Mouse (Mus musculus): ENCODE results near the gene Tmem62.
"Not testable (repeated sequence)": the region's sequence is repeated elsewhere in the genome, so short reads cannot be mapped to it uniquely, and the experiment has no call there.

The Tmem62 gene

DNA sequence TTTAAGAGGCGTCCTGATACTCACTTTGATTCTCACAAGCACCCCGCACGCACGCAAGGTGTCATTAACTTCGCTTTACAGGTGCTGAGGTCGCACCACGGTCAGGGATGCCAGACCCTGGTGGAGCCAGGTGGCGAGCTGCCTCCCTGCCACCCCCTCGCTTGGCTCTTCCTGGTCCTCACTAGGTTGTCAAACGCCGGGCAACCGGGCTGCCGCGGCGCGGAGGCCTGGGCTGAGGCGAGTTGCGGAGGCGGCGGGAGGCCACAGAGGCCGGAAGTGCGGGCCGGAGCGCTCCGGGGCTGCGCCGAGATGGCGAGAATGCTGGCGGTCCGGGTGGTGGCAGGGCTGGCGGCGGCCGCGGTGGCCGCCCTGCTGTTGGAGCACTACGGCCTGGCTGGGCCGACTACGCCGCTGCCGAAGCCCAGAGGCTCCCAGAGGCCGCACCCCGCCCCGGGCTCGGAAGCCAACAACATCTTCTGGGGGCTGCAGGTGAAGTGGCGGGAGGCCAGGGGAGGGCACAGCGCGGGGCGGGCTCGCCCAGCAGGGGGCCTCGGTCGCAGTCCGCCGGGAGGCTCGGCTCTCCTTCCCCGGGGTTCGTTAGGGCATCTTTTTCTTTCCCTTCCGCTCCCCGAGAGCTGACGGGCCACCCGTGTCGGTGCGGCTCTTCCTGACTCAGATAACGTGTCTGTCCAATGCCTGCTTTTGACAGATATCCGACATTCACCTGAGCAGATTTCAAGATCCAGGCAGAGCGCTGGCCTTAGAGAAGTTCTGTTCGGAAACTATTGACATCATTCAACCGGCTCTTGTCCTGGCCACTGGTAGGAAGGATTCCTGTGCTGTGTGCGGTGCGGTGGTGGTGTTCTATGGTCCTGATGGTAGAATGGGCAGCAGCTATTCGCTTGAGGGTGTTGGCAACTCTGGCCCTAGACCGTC lies at the start of gene Tmem62:
Gene Tmem62, plus strand, starts transcription at position 28 of the 936 bp plus-strand sequence.
- DNase-seq (ENCODE audit: low spot score in 2 of 2), result peak; percentile 18 to 56

DNA sequence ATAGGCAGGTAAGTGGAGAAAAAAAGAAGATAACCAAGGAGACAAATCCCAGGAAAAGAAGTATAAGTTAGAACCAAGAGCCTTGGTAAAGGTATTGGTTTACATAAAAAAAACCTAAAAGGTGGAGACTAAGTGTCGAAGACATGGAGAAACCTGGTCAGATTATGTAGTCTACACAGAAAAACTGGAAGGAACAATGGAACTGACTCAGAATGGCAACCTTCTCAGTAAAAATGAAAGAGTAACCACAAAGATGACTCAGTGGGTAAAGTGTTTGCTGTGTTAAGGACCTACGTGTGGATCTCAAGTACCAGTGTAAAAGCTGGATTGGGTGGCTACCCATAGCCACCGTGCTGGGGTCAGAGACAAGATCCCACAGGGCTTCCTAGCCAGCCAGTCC lies 43.8 kb upstream of the Tmem62 start:
- DNase-seq (ENCODE audit: low spot score in 2 of 2), result no peak

DNA sequence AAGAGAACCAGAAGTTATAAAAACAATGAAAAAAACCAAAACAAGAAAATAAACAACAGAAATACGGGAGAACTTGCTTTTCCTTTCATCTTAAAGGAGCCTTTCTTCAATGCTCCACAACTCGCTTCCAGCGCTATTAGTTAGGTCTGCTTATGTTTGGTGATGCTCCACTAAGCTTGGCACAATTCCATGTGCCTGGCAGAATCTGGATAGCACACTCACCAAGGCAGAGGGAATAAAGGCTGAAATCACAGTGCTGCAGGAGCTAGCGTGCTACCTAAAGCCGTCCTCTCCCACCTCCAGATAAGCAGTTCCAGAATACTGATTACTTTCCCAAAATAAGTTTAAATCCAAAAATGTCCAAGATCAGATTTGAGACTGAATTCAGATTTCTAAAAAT lies 25.6 kb upstream of the Tmem62 start:
- no peak for DNase-seq (ENCODE audit: low spot score in 2 of 2)

DNA sequence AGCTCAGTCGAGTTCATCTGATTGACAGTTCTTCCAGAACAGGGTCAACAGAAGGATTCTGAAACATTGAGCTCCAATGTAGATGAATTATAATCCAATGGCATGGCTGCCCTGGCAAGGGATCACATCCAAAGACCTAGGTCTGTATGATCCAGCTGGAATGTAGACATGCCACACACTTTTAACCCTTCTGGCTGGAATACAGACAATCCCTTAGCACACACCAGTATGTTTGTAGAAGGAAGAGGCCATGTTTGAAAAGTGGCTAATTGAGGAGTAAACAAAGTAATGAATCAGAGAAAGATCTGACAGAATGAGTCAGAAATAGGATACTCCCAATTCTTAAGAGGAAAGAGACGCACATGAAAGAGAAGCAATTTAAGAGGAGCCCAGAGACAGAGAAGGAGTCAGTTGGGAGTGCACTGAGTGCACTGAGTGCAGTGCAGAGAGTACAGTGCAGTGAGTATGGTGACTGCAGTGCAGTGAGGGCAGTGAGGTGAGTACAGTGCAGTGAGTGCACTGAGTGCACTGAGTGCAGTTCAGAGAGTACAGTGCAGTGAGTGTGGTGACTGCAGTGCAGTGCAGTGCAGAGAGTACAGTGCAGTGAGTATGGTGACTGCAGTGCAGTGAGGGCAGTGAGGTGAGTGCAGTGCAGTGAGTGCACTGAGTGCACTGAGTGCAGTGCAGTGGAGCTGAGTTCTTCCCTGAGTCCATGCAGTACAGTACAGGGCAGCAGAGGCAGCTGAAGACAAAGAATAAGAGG lies 24.5 kb upstream of the Tmem62 start:
- no peak for DNase-seq (ENCODE audit: low spot score in 2 of 2)

DNA sequence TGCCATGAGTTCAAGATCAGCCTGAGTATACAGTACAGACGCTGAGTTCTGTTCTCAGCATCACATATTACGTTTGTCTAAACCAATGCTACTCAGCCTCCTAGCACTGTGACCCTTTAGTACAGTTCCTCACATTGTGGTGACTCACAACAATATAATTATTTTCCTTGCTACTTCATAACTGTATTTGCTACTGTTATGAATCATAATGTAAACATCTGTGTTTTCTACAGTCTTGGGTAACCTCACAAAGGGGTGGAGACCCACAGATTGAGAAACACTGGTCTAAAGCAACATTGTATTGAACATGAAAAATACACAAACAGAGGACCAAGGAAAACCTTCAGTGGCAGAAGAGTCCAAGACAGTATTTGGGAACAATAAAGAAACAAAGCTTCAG lies 17.5 kb upstream of the Tmem62 start:
- DNase-seq (ENCODE audit: low spot score in 2 of 2), result no peak

DNA sequence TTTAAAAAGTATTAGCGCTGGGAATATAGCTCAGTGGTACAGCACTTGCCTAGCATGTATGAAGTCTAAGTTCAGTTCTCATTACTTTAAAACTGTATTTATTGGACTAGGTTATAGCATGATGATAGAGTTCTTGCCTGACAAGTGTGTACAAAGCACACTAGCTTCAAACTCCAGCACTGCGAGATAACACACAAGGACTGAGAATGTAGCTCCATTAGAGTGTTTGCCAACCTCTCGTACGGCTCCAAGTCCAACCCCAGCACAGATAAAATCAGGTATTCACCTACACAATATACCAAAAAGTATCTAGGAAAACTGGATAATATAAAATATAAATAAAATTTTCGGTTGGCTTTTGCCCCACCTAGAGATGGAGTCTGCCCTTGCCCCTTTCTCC lies 17.0 kb upstream of the Tmem62 start:
- DNase-seq (ENCODE audit: low spot score in 2 of 2), result no peak

DNA sequence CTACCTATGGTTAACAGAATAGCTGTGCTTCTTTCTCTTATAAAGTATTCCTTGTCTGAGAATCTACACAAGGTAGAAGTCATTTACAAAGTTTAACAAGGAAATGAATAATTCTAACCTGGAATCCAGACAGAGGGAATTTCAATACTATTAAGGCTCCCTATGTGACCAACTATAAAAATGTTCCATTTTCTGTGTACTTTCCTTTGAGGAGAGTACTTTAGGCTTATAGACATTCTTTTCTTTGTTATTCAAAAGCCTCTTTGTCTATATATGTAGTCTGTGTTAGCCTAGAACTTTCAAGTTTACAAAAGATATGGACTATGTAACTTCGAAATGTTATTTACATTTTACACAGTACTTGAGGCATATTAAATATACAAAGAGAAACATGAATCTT lies 16.6 kb upstream of the Tmem62 start:
- DNase-seq (ENCODE audit: low spot score in 2 of 2), result no peak

DNA sequence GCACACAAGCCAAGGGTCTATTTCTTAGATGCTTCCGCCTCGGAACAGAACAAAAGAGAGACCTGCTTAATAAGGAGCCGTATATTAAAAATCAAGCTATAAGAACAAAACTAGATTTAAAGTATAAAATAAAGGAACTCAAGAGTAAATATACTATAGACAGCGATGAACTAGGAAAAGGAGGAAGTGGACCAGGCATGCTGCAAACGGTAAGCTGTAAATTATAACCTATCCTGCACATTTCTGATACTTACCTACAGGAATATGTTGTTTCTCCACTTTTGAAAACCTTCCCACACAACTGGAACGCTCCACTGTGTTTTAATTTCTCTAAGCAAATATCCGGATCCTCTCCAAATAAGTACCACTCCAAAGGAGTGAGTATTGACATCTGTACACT lies 13.7 kb upstream of the Tmem62 start:
- no peak for DNase-seq (ENCODE audit: low spot score in 2 of 2)

DNA sequence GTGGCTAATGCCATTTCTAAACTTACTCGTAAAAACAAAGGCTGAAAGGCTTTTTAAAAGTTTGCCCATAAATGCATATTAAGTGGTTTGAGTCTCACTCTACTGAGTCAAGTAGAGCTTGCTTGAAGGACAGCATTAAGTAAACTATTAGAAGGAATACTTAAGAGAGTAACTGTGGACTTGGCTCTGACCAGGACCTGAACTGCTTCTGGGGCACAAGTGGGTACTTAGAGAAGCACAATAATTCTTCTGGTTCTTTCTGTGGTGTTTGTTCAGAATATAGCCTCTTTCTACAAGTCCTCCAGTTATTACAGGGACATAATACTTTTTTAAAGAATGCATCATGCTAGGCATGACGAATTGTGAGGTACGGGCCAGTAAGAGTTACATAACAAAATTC lies 11.3 kb upstream of the Tmem62 start:
- DNase-seq (ENCODE audit: low spot score in 2 of 2), result no peak

DNA sequence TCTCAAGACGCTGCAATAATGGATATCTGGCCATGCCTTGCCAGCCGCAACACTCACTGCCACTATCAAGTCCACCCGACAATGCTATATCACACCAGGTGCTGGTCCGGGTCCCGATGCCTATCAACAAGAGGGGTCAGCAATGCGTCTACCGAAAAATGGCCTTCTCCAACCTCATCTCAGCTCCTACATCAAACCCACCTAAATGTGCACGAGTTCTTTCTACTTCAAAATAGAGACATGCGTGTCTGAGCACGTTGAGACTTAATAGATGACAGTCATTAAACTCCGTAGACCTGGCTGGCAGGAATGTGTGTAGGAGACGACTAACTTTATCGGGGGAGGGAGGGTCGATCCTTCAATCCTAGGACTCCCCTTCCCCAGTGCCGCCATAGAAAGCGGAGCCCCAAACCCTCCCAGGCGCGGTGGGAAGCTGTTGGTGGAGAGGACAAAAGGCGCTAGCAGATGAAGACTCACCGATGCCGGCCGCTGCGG lies 6.7 kb upstream of the Tmem62 start:
- peak in 1 of 2 experiments; percentile 16 for DNase-seq (ENCODE audit: low spot score in 2 of 2)

DNA sequence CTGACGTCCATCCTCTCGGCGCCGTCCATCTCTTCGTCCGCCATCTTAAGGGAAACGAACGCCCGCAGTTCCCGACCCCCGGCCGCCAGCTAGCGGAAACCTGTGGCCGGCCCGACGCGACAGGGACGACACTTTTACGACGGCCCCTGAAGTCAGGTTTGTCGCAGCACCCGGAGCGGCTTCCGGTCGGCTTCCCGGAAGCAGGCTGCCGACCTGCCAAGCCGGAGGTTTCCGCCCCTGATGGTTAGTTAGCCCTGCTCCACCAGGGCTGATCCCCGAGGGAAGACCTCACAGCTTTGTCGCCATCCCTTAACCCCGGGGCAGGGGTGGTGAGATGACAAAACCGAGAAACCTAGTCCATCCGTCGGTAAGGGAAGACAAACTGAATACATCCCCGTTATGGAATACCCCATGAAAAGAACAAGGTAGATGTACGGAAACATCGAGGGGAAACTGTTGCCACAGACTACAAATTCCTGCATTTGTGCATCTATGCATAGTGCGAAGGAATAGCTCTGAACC lies 6.2 kb upstream of the Tmem62 start, which contains the start of gene Ubr1:
Gene Ubr1, minus strand, starts transcription at position 157 of the 522 bp plus-strand sequence.
- DNase-seq (ENCODE audit: low spot score in 2 of 2), result peak; percentile 75 to 84

DNA sequence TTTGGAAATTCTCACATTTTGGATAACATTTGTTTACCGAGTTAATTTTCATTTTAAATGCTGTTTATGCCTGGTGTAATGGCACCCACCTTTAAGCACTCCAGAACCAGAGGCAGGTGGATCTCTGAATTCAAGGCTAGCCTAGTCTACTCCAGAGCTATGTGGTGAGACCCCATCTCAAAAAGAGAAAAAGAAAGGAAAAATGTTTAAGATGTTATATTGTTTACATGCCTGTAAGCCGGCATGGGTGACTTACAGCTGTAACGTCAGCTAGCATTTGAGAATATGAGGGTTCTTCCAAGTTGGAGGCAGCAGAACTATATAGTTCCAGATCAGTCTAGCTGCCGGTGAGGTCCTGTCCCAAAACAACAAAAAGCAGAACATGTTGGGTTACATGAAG lies 5.1 kb upstream of the Tmem62 start:
- DNase-seq (ENCODE audit: low spot score in 2 of 2), result no peak

DNA sequence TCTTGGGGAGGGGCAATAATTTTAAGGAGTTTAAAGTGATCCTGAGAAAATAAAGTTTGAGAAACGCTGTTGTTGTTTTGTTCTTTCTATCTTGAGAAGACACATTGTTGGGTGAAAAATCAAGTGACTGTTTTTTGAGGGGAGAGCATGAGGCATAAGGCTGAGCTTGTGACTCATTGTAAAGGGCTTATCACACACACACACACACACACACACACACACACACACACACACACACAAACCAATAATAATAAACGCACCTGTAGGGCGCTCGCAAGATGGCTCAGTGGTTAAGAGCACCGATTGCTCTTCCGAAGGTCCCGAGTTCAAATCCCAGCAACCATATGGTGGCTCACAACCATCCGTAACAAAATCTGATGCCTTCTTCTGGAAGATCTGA lies 4.6 kb upstream of the Tmem62 start:
- not testable (repeated sequence) for DNase-seq (ENCODE audit: low spot score in 2 of 2)

DNA sequence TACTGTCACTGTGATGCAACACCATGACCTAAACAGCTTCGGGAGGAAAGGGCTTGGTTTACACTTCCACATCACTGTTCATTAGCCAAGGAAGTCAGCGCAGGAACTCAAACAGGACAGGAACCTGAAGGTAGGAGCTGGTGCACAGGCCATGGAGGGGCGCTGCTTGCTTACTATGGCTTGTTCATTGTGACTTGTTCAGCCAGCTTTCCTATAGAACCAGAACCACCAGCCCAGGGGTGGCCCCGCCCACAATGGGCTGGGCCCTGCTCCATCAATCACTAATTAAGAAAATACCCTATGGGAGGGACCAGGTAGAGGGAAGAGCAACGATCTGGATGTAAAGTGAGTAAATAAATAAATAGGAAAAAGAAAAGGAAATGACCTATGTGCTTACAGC lies 3.9 kb upstream of the Tmem62 start:
- no peak for DNase-seq (ENCODE audit: low spot score in 2 of 2)

DNA sequence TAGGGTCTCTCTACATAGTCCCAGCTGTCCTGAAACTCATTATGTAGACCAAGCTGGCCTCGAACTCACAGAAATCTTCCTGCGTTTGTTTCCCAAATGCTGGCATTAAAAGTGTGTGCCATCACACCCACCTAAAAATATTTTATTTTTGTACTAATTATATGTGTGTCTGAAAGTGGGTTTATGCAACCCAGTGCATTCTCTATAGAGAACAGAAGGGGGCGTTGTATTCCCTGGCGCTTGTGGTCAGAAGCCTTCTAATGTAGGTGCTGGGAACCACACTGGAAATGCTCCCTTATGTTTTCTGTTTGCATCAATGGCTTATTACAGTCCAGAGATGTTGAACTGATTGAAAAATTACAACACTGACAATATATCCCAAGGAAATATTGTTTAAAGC lies 509 bp upstream of the Tmem62 start:
- DNase-seq (ENCODE audit: low spot score in 2 of 2), result no peak

DNA sequence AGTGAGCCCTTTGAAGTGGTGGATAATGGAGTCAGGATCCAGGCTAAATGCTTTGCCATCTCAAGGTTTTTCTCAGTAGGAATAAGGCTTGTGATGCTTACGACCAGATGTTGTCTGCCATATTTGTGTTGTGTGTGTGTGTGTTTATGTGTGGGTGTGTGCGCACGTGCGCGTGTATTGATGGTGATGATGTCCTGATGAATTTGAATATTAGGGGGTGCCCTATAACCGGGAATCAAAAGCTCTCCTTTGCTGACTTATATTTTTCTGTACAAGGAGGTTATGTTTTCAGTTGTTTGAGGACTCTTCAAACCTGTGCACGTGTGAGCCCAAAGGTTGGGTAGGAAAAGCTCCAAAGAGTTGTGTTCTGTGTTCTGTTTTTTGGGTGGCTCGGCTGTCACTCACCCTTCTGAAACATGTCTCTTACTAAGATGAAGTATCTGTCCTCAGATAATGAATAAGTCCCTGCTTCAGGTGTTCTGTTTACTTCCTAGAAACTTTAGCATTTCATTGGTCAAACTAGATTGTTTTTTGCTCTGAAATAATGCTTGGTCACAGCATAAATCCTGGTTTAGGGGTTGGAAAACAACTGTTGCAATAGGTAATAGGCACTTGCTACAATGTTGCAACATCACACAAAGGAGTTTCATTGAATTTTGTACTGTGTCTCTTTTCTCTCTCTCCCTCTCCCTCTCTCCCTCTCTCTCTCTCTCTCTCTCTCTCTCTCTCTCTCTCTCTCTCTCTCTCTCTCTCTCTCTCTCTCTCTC lies 1.3 kb downstream of the Tmem62 start:
- no peak for DNase-seq (ENCODE audit: low spot score in 2 of 2)

DNA sequence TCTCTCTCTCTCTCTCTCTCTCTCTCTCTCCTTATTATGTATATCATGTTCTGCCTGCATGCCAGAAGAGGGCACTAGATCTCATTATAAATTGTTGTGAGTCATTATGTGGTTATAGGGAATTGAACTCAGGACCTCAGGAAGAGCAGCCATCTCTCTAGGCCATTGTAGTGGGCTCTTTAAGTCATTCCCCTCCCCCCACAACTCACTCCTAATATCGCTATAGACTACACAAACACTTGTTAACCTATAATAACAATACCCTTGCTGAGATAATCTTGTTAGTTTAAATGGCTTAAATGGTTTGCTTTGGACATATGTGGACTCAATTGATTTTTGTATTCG lies 1.8 kb downstream of the Tmem62 start:
- no peak for DNase-seq (ENCODE audit: low spot score in 2 of 2)

DNA sequence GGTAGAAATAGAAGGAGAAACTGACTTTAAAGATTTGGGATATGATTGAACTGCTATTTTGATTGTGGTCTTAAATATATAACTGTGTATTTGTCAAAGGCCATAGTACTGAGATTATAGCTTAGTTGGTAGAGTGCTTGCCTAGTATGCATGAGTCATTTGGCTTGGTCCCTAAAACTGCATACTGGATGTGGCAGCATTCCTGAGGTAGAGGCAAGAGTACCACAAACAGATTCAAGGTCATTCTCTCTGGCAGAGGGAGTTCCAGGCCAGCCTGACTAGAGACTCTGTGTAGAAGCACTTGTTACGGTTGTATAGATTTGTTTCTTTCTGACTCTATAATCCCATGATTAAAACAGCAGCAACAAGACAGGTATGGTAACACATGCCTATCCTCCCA lies 3.0 kb downstream of the Tmem62 start:
- DNase-seq (ENCODE audit: low spot score in 2 of 2), result no peak

DNA sequence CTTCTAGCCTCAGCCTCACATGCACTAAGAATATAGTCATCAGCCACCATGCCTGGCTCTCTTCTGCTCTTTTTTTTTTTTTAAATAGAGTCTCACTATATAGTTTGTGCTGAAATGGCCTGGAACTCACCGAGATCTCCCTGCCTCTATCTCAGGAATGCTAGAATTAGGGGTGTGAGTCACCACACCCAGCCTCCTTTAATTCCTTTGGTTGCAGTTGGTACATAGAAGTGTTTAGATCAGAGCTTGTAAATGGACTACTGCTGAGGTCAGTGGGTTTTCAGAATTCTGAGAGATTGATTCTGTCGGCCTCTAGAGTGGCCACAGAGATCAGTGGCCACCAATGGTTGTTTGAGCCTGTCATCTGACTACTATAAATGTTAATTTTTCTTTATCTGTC lies 4.0 kb downstream of the Tmem62 start:
- no peak for DNase-seq (ENCODE audit: low spot score in 2 of 2)

DNA sequence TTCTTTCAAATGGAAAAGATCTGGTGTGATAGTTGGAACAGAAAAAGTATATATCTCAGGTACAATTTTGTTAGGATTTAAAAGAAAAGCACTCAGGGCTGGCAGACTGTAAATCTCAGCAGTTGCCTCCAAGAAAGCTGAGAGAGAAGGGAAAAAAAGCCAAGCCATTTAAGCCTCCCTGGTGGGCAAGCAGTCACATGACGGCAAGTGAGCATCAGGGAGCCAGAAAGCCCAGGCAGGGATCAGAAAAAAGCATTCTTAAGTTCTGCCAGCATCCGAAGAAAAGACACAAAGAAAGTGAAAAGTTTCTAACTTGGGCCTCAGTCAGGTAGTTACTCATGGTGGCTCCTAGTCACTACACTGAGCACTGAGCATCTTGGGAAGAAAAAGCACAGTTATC lies 6.8 kb downstream of the Tmem62 start:
- no peak for DNase-seq (ENCODE audit: low spot score in 2 of 2)

DNA sequence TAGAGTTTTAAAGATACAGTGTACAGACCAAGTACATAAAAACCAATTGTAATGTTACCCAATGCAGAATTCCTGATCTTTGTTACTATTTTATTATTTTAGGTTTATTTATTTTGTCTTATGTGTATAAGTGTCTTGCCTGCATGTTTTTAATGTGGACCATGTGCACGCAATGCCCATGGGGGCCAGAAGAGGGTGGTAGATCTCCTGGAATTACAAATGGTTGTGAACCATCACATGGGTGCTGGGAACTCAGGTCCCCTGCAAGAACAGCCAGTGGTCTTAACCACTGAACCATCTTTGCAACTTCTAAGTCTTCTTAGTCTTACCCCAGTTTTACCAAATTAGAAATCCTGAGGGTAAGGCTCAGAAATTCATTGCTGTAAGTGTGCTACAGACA lies 8.4 kb downstream of the Tmem62 start:
- DNase-seq (ENCODE audit: low spot score in 2 of 2), result no peak

DNA sequence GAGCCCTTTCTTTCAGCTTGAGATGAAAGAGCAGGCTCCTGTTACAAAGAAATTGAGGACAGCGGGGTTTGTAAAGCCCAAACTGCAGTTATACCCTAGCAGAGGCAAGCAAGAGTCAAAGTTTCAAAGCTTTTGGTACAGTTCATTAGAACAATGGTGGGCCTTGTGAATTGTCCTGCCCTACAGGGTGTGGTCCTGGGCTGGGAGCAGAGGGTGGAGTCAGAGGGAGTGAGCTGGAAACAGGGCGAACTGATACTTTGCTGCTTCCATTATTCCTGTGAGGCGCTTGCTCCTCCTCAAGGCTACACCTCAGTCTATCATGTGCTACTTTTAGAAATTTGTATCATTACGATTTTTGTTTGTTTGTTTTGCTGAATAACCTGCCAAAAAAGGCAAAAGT lies 14.4 kb downstream of the Tmem62 start:
- DNase-seq (ENCODE audit: low spot score in 2 of 2), result no peak
